Mouse (Mus musculus) myocyte (in vitro differentiated cells): Measurements from ENCODE around the gene Rad51b.

Experiments
- E2F4 ChIP-seq: IDR thresholded peaks from one replicate; pipeline ENCODE4 v1.6.1; 2011; ENCODE audit warnings: mild to moderate bottlenecking, control low read depth, moderate library complexity; ENCODE audit not compliant: insufficient read depth
- MYOD1 ChIP-seq, 3 experiments: IDR thresholded peaks; one replicate each; pipeline ENCODE4 v1.6.1; 2011; ENCODE audit warnings: control low read depth in 2 of 3, low read depth in 2 of 3, mild to moderate bottlenecking in 2 of 3, moderate library complexity in 1 of 3; ENCODE audit not compliant: insufficient read length in 2 of 3, control insufficient read depth in 1 of 3
- MYOG ChIP-seq, 3 experiments: IDR thresholded peaks; one replicate each; pipeline ENCODE4 v1.6.1; 2011; ENCODE audit warnings: control low read depth in 2 of 3, low read depth in 2 of 3, mild to moderate bottlenecking in 2 of 3; ENCODE audit not compliant: insufficient read length in 2 of 3, control insufficient read depth in 1 of 3, insufficient read depth in 1 of 3
- POLR2A ChIP-seq: IDR thresholded peaks from one replicate; pipeline ENCODE4 v1.6.1; 2011; ENCODE audit warnings: low read depth, mild to moderate bottlenecking, control low read depth, moderate library complexity; ENCODE audit not compliant: insufficient read length
- POLR2AphosphoS2 ChIP-seq: IDR thresholded peaks from one replicate; pipeline ENCODE4 v1.6.1; 2011; ENCODE audit warnings: low read depth, control low read depth; ENCODE audit not compliant: insufficient read length
- REST ChIP-seq: IDR thresholded peaks from one replicate; pipeline ENCODE4 v1.6.1; 2011; ENCODE audit warnings: mild to moderate bottlenecking, control low read depth, moderate library complexity; ENCODE audit not compliant: insufficient read depth, insufficient read length
- SRF ChIP-seq: IDR thresholded peaks from one replicate; pipeline ENCODE4 v1.6.1; 2011; ENCODE audit warnings: low read depth; ENCODE audit not compliant: control insufficient read depth, insufficient read length
- TCF12 ChIP-seq: IDR thresholded peaks from one replicate; pipeline ENCODE4 v1.6.1; 2011; ENCODE audit warnings: mild to moderate bottlenecking, control low read depth; ENCODE audit not compliant: poor library complexity, insufficient read depth, severe bottlenecking
- USF1 ChIP-seq: IDR thresholded peaks from one replicate; pipeline ENCODE4 v1.6.1; 2011; ENCODE audit warnings: low read depth, mild to moderate bottlenecking, control low read depth, moderate library complexity

DNA sequence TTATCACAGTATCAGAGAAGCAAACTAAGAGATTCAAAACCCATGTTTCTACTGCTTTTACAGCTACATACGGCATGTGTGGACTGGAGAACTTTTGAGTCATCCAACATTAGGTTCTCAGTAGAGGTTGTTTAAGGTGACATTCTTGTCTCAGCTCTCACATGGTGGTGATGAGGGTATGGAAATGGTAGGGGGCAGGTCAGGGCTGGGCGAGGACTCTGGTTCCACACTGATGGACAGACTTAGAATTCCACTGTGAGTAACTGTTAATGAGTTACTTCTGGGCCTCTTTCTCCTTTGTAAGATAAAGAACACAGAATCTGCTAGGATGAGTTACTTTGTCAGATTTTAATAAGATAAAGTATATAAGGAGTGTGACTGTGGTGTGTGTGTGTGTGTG, 36.9 kb upstream of the Rad51b start:
- no peak for TF ChIP-seq POLR2A
- TF ChIP-seq MYOD1 (IDR thresholded peaks at IDR 0.05; ENCODE audit: control insufficient read depth in 1 of 3, insufficient read length in 2 of 3, low read depth in 2 of 3) = no peak
- TF ChIP-seq SRF = no peak
- TF ChIP-seq TCF12 = no peak
- no peak for TF ChIP-seq REST
- no peak for TF ChIP-seq MYOG (IDR thresholded peaks at IDR 0.05; ENCODE audit: control insufficient read depth in 1 of 3, insufficient read depth in 1 of 3, insufficient read length in 2 of 3, low read depth in 2 of 3)
- TF ChIP-seq E2F4 = no peak
- no peak for TF ChIP-seq USF1
- TF ChIP-seq POLR2AphosphoS2 = no peak
